Mouse (Mus musculus) natural killer cell, adult 2 months (primary cell): ENCODE data around the gene Dmgdh.

ENCODE experiments used
- DNase-seq, 2 experiments: peaks; one replicate each; pipeline ENCODE4 v3.0.0; 2022; ENCODE audit warnings: low spot score in 2 of 2

Dmgdh gene

DNA sequence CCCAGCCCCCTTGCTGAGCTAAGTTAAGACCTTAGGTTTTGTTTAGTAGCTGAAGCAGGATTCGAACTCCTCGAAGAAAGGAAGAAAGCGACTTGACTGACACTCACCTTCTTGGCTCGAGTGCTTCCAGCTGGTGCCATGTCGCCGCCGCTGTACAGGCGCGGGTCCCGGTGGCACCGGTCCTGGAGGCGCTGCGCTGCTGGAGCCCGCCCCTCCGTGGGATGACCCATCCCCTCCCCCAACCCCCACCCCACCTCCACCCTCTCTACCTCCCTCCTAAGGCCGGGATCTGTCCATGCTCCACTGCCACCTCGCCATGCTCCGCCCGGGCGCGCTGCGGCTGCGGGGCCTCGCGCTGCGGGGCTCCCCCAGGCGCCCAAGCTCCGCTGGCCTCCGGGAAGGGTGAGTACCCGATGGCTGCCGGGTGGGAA lies at the start of gene Dmgdh, which contains the start of gene Bhmt2:
Dmgdh (plus strand) TSS at position 303 of the 431 bp plus-strand sequence.
Bhmt2 (minus strand) TSS at position 172 of the 431 bp plus-strand sequence.
- DNase-seq, result no peak

- DNase-seq, result no peak
Observed at GRCm38 (mm10) chr13:93628861-93629260, 45.4 kb upstream of the Dmgdh start.

DNA sequence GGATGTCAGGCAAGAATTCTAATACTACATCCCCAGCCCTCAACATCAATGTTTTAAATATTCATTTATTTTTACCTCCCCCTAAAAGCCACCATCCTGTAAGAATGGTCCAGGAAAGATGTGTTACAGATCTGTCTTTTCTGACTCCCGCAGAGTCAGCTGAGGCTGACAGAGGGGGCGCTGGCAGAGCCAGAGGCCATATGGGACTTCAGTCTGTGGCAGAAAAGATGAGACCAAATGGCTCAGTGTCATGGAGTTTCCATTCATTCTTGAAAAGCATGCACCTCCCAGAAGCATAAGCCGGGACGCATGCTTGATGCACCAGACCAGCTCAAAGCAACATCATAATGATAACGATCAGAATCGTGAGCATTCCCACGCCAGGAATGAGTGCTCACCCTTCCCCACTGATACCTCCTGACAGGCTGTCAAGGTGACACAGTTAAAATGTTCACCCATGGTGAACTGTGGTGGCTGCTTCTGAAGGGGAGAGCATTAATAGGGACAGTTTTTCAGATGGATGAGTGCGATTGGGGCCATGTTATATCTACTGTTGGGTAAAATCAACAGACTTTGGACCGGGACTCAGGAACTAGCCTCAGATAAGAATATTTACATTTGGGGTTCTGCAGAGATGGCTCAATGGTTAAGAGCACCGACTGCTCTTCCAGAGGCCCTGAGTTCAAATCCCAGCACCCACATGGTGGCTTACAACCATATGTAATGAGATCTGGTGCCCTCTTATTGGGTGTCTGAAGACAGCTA lies 43.1 kb upstream of the Dmgdh start:
- no peak for DNase-seq

DNA sequence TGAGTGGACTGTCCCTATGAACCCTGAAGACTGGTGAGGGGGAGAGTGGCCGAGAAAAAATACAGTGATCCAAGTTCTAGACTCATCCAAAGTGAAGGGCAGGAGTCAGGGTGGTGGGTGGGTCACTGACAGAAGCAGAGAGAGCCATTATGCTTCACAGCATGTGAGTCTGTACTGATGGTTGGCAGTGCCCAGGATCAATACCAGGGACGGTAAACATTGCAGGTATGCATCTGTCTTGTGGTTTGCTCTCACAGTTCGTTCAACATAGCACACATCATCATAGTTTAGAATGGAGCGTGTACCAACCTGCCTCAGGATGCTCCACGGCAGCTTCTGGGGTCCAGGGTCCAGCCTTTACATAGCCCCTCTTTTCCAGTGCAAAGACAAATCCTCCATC lies 41.3 kb upstream of the Dmgdh start:
- DNase-seq, result no peak

GRCm38 (mm10) chr13:93636561-93636960 lies 37.7 kb upstream of the Dmgdh start:
- DNase-seq, result no peak

- no peak for DNase-seq
Observed at GRCm38 (mm10) chr13:93637282-93638245, 36.7 kb upstream of the Dmgdh start, which contains the start of gene Bhmt. TSS of gene Bhmt (minus strand) at chr13:93637961.

DNA sequence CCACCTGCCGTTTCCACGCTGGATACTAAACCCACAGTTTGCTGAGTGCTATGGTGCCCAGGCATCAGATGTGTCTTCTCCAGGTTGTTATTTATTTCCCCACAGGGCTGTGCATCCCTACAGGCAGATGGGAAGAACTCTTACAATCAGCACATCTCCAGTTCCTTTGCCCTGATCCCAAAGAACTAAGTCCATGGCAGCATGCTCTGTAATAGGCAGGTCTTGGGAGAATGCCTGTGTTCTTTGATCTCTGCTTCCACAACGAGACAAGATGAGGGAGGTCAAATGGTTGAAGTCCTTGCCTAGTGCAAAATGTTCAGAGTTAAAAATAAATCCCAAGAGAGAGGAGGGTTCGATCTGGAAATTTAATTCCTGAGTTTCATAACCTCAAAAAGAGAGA lies 34.6 kb upstream of the Dmgdh start:
- no peak for DNase-seq

- DNase-seq, result no peak
Observed at GRCm38 (mm10) chr13:93648387-93649130, 25.7 kb upstream of the Dmgdh start.

DNA sequence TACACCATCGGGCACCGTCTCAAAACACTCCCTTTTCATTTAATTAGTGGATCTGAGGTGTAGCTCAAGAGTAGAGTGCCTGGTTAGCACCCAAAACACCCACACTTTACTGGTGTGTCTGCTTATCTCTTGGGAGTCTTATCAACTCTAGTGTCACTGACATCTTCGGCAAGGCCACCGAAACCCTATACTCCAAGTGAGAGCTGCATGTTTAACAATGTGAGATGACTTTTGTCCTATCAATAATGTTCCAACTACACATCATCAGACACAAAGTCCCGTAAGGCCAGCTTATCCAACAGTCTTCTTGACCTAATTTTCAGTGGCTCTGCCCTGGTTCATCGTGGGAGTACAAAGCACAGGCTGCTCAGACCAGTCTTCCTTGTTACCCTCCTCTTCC lies 20.9 kb upstream of the Dmgdh start:
- no peak for DNase-seq

GRCm38 (mm10) chr13:93657941-93658340 lies 16.3 kb upstream of the Dmgdh start:
- DNase-seq, result no peak

DNA sequence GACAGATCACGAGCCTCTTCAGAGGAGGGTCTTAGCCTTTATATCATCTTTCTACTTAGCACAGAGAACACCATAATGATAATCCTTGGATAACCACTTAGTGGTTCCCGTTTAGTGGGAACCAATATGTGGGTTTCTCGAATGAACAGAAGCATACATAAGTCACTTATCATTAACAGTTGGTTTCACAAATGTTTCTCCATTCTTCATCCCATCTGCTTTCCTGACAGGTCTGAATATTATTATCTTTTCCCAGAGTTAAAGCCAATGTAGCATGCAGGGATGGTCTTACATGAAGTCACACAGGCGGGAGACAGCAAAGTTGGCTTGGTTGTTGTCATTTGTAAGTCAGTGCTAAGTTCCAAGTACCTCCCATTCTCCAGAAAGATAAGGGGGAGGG lies 6.6 kb upstream of the Dmgdh start:
- DNase-seq, result no peak

DNA sequence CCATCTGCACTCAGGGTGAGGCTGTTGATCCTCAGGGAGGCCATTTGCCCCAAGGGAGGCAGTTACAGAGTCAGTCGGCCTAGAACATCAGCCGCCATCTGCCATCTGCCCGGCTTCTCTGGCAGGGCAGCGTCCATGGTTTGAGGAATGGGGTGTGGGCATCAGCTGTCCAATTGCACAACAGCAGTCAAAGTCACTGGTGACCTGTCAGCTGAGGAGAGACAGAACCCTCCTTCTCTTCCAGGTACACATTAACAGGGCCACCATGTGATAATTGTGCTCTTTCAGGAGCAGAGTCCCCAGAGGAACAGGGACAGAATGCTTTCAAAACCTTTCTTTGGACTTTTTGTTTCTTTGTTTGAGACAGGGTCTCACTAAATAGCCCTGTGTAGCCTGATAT lies 1.9 kb upstream of the Dmgdh start:
- DNase-seq, result no peak

GRCm38 (mm10) chr13:93673296-93673695 lies 937 bp upstream of the Dmgdh start:
- no peak for DNase-seq

- no peak for DNase-seq
Observed at GRCm38 (mm10) chr13:93676864-93677263, 2.6 kb downstream of the Dmgdh start.

GRCm38 (mm10) chr13:93683336-93683735 lies 9.1 kb downstream of the Dmgdh start:
- DNase-seq, result no peak

DNA sequence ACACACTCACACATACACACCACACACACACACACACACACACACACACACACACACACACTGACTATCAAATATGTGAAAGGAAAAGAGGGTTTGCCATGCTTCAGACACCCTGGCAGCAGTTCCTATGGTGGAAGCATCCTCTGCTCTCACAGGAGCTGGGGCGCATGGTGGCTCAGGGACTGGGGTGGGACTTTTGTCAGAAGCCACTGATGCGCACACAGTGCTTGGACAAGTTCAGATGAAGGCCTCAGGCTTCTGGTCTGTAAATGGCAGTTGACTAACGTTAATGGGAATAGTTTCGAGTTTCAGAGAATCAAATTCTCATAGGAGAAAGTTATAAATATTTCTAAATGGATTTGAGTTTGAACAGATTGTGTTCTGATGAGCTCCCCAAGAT lies 11.0 kb downstream of the Dmgdh start:
- no peak for DNase-seq

GRCm38 (mm10) chr13:93687321-93687720 lies 13.1 kb downstream of the Dmgdh start:
- DNase-seq, result no peak

GRCm38 (mm10) chr13:93689566-93689965 lies 15.3 kb downstream of the Dmgdh start:
- no peak for DNase-seq

DNA sequence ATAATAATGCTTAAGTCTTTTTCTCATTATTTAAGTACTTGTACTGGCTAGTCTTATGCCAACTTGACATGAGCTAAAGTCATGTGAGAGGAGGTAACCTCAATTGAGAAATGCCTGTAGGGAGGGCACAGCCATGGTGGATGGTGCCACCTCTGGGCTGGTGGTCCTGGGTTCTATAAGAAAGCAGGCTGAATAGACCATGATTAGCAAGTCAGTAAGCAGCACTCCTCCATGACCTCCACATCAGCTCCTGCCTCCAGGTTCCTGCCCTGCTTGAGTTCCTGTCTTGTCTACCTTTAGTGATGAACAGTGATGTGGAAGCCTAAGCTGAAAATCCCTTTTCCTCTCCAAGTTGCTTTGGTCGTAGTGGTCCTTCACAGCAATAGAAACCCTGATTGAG lies 16.6 kb downstream of the Dmgdh start:
- DNase-seq, result no peak

DNA sequence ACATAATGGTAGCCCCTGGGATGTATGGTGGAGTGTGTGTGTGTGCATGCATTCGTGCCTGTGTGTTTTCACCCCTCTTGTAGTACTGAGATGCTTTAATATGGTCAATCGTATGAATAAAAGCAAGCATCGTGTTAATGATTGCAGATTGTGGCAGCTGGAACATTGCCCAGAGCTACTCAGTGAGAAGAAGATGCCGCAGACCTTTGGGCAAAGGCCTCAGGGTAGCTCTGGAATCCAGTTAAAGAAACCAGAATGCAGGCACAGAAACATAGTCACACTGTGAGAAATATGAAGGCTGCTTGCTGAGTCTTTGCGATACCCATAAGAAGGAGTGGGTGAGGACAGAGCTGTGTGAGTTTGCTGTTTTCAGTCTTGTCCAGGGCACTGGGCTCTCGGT lies 24.6 kb downstream of the Dmgdh start:
- DNase-seq, result no peak

DNA sequence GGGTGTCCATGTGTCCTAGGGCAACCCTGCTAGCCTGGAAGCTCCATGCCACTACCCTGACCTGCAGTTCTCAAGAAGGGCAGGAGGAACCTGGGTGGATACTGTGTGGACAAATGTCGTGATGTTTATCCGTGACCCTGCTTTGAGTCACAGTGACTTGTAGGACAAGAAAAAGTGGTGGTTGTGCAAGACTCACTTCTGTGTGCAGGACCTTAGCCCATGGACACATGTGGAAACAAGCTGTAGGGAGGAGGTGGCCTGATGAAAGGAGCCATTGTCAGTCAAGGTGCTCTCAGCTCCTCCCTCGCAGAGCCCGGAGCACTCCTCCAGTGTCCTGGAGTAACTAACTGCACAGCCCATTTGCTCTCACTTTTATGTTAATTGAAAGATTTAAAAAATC lies 31.5 kb downstream of the Dmgdh start:
- DNase-seq, result no peak

GRCm38 (mm10) chr13:93707271-93707670 lies 33.0 kb downstream of the Dmgdh start:
- DNase-seq, result no peak
